Mouse (Mus musculus) liver, embryonic 14.5 days (tissue): Measurements from ENCODE around the gene Dis3l2.

ENCODE experiments used
- CTCF ChIP-seq: IDR thresholded peaks from 2 replicates; pipeline ENCODE4 v1.5.1; 2016; ENCODE audit warnings: antibody characterized with exemption, low read depth, control low read depth
- EP300 ChIP-seq: IDR thresholded peaks from 2 replicates; pipeline ENCODE4 v1.6.1; 2016; ENCODE audit warnings: antibody characterized with exemption, low read depth

DNA sequence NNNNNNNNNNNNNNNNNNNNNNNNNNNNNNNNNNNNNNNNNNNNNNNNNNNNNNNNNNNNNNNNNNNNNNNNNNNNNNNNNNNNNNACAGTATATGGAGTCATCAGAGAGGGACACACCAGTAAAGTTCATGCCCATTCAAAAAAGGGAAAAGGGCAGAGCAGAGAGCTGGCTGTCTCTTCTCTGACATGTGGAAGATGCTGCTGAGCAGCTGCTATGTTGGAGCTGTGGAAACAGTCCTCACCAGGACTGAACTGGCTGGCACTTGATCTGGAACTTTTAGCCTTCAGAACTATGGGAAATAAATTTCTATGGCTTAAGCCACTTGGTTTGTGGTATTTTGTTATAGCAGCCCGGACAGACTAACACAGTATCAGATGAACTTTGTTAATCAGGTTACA lies 273.4 kb downstream of the Dis3l2 start:
- TF ChIP-seq CTCF (no peak), EP300 (no peak)
